Mouse (Mus musculus): ENCODE results near the gene Cct7. TPM values are rescaled to one million over a fixed set of nuclear protein-coding genes. Genes with fewer than 3 reads are reported as not detected.

The Cct7 gene
- polyA plus RNA-seq (2012; rRNA removed): 166 and 174 TPM in 2 replicates

- TF ChIP-seq POLR2A (IDR thresholded peaks at IDR 0.05; ENCODE audit: control insufficient read depth, extremely low read depth, insufficient read depth, low read length, poor library complexity) (peak; percentile 79), CTCF (IDR thresholded peaks at IDR 0.05; ENCODE audit: borderline replicate concordance, control insufficient read depth, extremely low read depth, insufficient read depth, low read length, poor library complexity) (peak; percentile 66; the same call in 1 of the 2 replicates)
Measured at GRCm38 (mm10) chr6:85450697-85451663, at the start of gene Cct7. TSS of gene Cct7 (plus strand) at chr6:85451514.

GRCm38 (mm10) chr6:85402613-85403012 is 48.7 kb upstream of the Cct7 start:
- DNase-seq: no peak
- no peaks in the 10 kb centered on the region for H3K4me1 ChIP-seq (replicated peaks; ENCODE audit: control insufficient read depth, insufficient read depth, low read length)
- no peak overlapping the region for H3K27ac ChIP-seq (ENCODE audit: control insufficient read depth, insufficient read depth, low read length)
- H3K27me3 ChIP-seq (ENCODE audit: control insufficient read depth, insufficient read depth, low read length): no peaks in the 10 kb centered on the region
- H3K4me3 ChIP-seq (ENCODE audit: control insufficient read depth, insufficient read depth, low read length): no peak overlapping the region
- TF ChIP-seq CTCF (IDR thresholded peaks at IDR 0.05; ENCODE audit: borderline replicate concordance, control insufficient read depth, extremely low read depth, insufficient read depth, low read length, poor library complexity) (no peak), POLR2A (IDR thresholded peaks at IDR 0.05; ENCODE audit: control insufficient read depth, extremely low read depth, insufficient read depth, low read length, poor library complexity) (no peak)
- WGBS: 38% methylated on average over 2 of the region's 2 CpGs
- no peaks in the 10 kb centered on the region for H3K36me3 ChIP-seq (ENCODE audit: control insufficient read depth, insufficient read depth, low read length)

More at GRCm38 (mm10) chr6:85450697-85451663, at the start of gene Cct7:
- WGBS: 2% methylated on average over 90 of the region's 96 CpGs
- H3K27ac ChIP-seq (ENCODE audit: control insufficient read depth, insufficient read depth, low read length): peak within 1 kb of the TSS; percentile 74
- no peaks in the 10 kb centered on the region for H3K27me3 ChIP-seq (ENCODE audit: control insufficient read depth, insufficient read depth, low read length)
- DNase-seq: peak; percentile 98
- no peaks in the 10 kb centered on the region for H3K36me3 ChIP-seq (ENCODE audit: control insufficient read depth, insufficient read depth, low read length)
- H3K4me3 ChIP-seq (ENCODE audit: control insufficient read depth, insufficient read depth, low read length): peak within 1 kb of the TSS; percentile 82
- H3K4me1 ChIP-seq (replicated peaks; ENCODE audit: control insufficient read depth, insufficient read depth, low read length): peaks cover 9% of the 10 kb centered on the region

GRCm38 (mm10) chr6:85403039-85403438 is 48.3 kb upstream of the Cct7 start:
- Histone ChIP-seq H3K4me1 (replicated peaks; ENCODE audit: control insufficient read depth, insufficient read depth, low read length) (no peaks in the 10 kb centered on the region), H3K4me3 (ENCODE audit: control insufficient read depth, insufficient read depth, low read length) (no peak overlapping the region), H3K27me3 (ENCODE audit: control insufficient read depth, insufficient read depth, low read length) (no peaks in the 10 kb centered on the region), H3K27ac (ENCODE audit: control insufficient read depth, insufficient read depth, low read length) (no peak overlapping the region), H3K36me3 (ENCODE audit: control insufficient read depth, insufficient read depth, low read length) (no peaks in the 10 kb centered on the region)
- DNase-seq: no peak
- TF ChIP-seq CTCF (IDR thresholded peaks at IDR 0.05; ENCODE audit: borderline replicate concordance, control insufficient read depth, extremely low read depth, insufficient read depth, low read length, poor library complexity): no peak
- no peak for TF ChIP-seq POLR2A (IDR thresholded peaks at IDR 0.05; ENCODE audit: control insufficient read depth, extremely low read depth, insufficient read depth, low read length, poor library complexity)
- 88% methylated on average over 10 of the region's 10 CpGs for WGBS

DNA sequence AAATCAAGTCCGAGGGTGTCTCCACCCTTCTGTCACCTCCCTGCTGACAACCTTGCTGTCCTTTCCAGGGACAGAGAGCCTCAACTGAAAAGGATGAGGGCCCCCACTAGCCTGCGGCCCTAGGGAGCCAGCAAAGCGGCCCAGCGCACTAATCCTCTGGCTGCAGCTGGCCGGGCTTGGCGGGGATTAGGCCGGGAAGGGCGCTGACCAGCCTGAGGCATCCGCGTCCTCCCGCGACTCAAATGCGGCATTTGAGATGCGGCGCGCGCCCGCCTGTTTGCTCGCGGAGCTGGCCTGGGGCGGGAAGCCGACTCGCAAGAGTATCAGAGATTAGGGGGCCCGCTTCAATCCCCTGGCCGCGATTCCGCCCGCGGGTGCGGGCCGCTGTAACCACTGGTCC is 42.3 kb upstream of the Cct7 start:
- DNase-seq: no peak
- Histone ChIP-seq H3K36me3 (ENCODE audit: control insufficient read depth, insufficient read depth, low read length) (no peaks in the 10 kb centered on the region), H3K27ac (ENCODE audit: control insufficient read depth, insufficient read depth, low read length) (no peak overlapping the region), H3K4me3 (ENCODE audit: control insufficient read depth, insufficient read depth, low read length) (no peak overlapping the region), H3K27me3 (ENCODE audit: control insufficient read depth, insufficient read depth, low read length) (peaks cover 13% of the 10 kb centered on the region), H3K4me1 (replicated peaks; ENCODE audit: control insufficient read depth, insufficient read depth, low read length) (no peaks in the 10 kb centered on the region)
- WGBS: 12% methylated on average over 31 of the region's 31 CpGs
- no peak for TF ChIP-seq CTCF (IDR thresholded peaks at IDR 0.05; ENCODE audit: borderline replicate concordance, control insufficient read depth, extremely low read depth, insufficient read depth, low read length, poor library complexity)
- no peak for TF ChIP-seq POLR2A (IDR thresholded peaks at IDR 0.05; ENCODE audit: control insufficient read depth, extremely low read depth, insufficient read depth, low read length, poor library complexity)

- H3K27me3 ChIP-seq (ENCODE audit: control insufficient read depth, insufficient read depth, low read length): peaks cover 13% of the 10 kb centered on the region
- H3K36me3 ChIP-seq (ENCODE audit: control insufficient read depth, insufficient read depth, low read length): no peaks in the 10 kb centered on the region
- TF ChIP-seq CTCF (IDR thresholded peaks at IDR 0.05; ENCODE audit: borderline replicate concordance, control insufficient read depth, extremely low read depth, insufficient read depth, low read length, poor library complexity) (peak; percentile 80; the same call in 1 of the 2 replicates), POLR2A (IDR thresholded peaks at IDR 0.05; ENCODE audit: control insufficient read depth, extremely low read depth, insufficient read depth, low read length, poor library complexity) (no peak)
- H3K27ac ChIP-seq (ENCODE audit: control insufficient read depth, insufficient read depth, low read length): no peak overlapping the region
- H3K4me1 ChIP-seq (replicated peaks; ENCODE audit: control insufficient read depth, insufficient read depth, low read length): no peaks in the 10 kb centered on the region
- 20% methylated on average over 13 of the region's 13 CpGs for whole genome bisulfite sequencing
- H3K4me3 ChIP-seq (ENCODE audit: control insufficient read depth, insufficient read depth, low read length): no peak overlapping the region
- peak; percentile 22 for DNase-seq
Measured at GRCm38 (mm10) chr6:85410771-85411273, 40.5 kb upstream of the Cct7 start.

DNA sequence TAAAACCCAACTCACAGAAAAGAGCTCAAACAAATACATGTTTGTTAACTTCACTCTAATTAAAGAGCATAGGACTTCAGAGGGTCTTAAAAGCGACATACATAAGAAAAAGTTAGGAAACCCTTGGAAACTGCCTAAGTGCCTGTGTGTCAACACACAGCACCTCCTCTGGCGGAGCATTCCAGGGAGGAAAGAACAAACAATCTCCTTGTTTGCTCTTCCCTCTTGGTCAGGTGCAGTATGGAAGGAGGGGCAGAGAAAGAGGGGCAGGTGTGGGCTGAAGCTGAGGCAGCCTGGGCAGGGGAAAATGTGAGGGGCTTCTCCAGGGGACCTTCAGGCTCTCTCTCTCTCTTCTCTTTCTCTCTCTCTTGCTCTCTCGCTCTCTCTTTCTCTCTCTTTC is 35.5 kb upstream of the Cct7 start:
- Histone ChIP-seq H3K4me1 (replicated peaks; ENCODE audit: control insufficient read depth, insufficient read depth, low read length) (no peaks in the 10 kb centered on the region), H3K36me3 (ENCODE audit: control insufficient read depth, insufficient read depth, low read length) (no peaks in the 10 kb centered on the region), H3K27me3 (ENCODE audit: control insufficient read depth, insufficient read depth, low read length) (no peaks in the 10 kb centered on the region), H3K4me3 (ENCODE audit: control insufficient read depth, insufficient read depth, low read length) (no peak overlapping the region), H3K27ac (ENCODE audit: control insufficient read depth, insufficient read depth, low read length) (no peak overlapping the region)
- WGBS: 83% methylated on average over 3 of the region's 3 CpGs
- no peak for TF ChIP-seq POLR2A (IDR thresholded peaks at IDR 0.05; ENCODE audit: control insufficient read depth, extremely low read depth, insufficient read depth, low read length, poor library complexity)
- TF ChIP-seq CTCF (IDR thresholded peaks at IDR 0.05; ENCODE audit: borderline replicate concordance, control insufficient read depth, extremely low read depth, insufficient read depth, low read length, poor library complexity): no peak
- no peak for DNase-seq

Data from thymus, adult 2 months (tissue).